Mouse (Mus musculus) lung, postnatal 4 days (tissue): ENCODE data around the gene Synj2bp.
"Not testable (repeated sequence)": the region's sequence is repeated elsewhere in the genome, so short reads cannot be mapped to it uniquely, and the experiment has no call there.

Experiments used
- DNase-seq, 2 experiments: peaks; one replicate each; pipeline ENCODE4 v3.0.0; 2021

The Synj2bp gene

GRCm38 (mm10) chr12:81532316-81533028, at the start of gene Synj2bp, which contains the start of gene Gm20498:
Synj2bp (minus strand) TSS chr12:81532911.
Gm20498 (minus strand) TSS chr12:81532905.
- peak; percentile 85 to 86 for DNase-seq

GRCm38 (mm10) chr12:81568374-81568773, 35.7 kb upstream of the Synj2bp start, which contains the start of gene Adam21:
Adam21 (minus strand) TSS chr12:81568474.
- no peak for DNase-seq

GRCm38 (mm10) chr12:81567931-81568330, 35.2 kb upstream of the Synj2bp start:
- DNase-seq: no peak

GRCm38 (mm10) chr12:81564173-81564572, 31.5 kb upstream of the Synj2bp start:
- no peak for DNase-seq

- no peak for DNase-seq
Measured at GRCm38 (mm10) chr12:81549286-81549685, 16.6 kb upstream of the Synj2bp start.

GRCm38 (mm10) chr12:81547163-81547562, 14.5 kb upstream of the Synj2bp start:
- no peak for DNase-seq

GRCm38 (mm10) chr12:81533029-81533419, 313 bp upstream of the Synj2bp start:
- DNase-seq: no peak

GRCm38 (mm10) chr12:81530587-81530986, 2.1 kb downstream of the Synj2bp start:
- DNase-seq: not testable (repeated sequence)

GRCm38 (mm10) chr12:81496906-81497305, 35.8 kb downstream of the Synj2bp start:
- not testable (repeated sequence) for DNase-seq

GRCm38 (mm10) chr12:81490491-81490890, 42.2 kb downstream of the Synj2bp start:
- no peak for DNase-seq

GRCm38 (mm10) chr12:81485311-81485710, 47.4 kb downstream of the Synj2bp start:
- no peak for DNase-seq

GRCm38 (mm10) chr12:81484727-81485191, 48.0 kb downstream of the Synj2bp start, which contains the start of gene Cox16:
Cox16 (minus strand) TSS chr12:81485127.
- peak; percentile 89 to 91 for DNase-seq

GRCm38 (mm10) chr12:81484212-81484611, 48.5 kb downstream of the Synj2bp start:
- DNase-seq: no peak

GRCm38 (mm10) chr12:81483656-81484055, 49.1 kb downstream of the Synj2bp start:
- no peak for DNase-seq

- not testable (repeated sequence) for DNase-seq
Measured at GRCm38 (mm10) chr12:81459051-81459450, 73.7 kb downstream of the Synj2bp start.
